Mouse (Mus musculus) cerebellum, postnatal 4 days (tissue): ENCODE results near the gene Mc1r.
A peak's percentile ranks its signal among the peaks of the same experiment; 100 is the strongest.
"Not testable (repeated sequence)": the region's sequence is repeated elsewhere in the genome, so short reads cannot be mapped to it uniquely, and the experiment has no call there.

ENCODE experiments used
- DNase-seq, 2 experiments: peaks; one replicate each; pipeline ENCODE4 v3.0.0; 2022; ENCODE audit warnings: low spot score in 2 of 2, mixed read lengths in 1 of 2

The Mc1r gene

DNA sequence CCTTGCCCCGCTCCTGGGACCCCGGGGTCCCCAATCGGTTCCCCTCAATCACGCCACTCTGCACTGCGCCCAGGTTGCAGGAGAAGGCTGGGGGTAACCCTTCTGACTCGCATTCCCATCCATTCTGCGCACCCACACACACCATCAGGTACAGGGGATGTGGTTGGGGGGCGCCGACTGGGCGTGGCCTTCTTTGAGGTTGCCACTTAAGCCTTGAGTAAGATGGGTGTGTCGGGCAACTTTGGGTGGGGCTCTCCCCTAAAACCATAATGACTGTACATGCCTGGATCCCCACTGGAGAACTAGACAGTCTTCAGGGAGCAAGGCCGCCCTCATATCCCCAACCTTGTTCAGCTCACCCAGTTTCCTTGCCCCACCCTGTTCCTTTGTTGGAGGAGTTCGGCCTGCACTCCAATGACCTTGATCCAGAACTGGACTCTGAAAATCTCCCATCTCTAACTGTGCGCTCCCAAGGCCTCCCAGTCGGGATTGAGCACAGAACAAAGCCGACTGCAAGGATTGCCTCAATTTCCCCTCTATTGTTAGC is 4.9 kb downstream of the Mc1r start:
- no peak for DNase-seq

GRCm38 (mm10) chr8:123412560-123413170 is 5.8 kb downstream of the Mc1r start:
- DNase-seq, result peak in 1 of 2 experiments; percentile 38

- no peak for DNase-seq
Measured at GRCm38 (mm10) chr8:123414255-123414654, 7.3 kb downstream of the Mc1r start.

- peak in 1 of 2 experiments; percentile 18 for DNase-seq
Measured at GRCm38 (mm10) chr8:123414997-123415696, 8.2 kb downstream of the Mc1r start.

DNA sequence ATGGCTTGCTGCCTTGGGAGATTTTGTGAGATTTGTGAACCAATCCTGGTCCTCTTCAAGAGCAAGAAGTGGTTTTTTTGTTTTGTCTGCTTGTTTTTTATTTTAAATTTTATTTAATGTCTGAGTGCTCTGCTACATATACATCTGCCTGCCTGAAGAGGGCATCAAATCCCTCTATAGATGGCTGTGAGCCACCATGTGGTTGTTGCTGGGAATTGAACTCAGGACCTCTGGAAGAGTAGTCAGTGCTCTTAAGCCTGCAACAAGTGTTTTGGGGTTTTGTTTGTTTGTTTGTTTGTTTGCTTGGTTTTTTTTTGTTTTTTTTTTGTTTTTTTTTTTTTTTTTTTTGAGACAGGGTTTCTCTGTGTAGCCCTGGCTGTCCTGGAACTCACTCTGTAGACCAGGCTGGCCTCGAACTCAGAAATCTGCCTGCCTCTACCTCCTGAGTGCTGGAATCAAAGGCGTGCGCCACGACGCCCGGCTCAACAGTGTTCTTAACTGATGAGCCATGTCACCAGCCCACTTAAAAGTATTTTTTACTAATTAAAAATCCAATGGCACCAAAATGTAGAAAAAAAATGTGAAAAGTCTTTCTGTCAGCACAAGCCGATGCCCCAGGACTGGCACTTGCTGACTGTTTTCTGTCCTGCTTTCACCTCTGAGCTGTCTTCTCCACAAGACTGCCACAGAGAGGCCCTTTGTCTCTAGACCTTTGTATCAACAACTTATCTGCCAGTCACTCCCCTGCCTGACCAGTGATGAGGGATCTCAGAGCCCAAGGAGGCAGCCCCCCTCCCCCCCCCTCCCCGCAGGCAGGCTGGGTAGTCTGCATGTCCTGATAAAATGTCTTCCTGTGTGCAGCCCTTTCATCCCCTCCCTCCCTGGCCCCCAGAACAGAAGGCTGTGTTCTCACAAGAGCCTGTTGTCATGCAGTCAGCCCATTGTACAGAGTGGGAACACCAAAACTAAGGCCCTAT is 9.3 kb downstream of the Mc1r start:
- DNase-seq, result no peak

DNA sequence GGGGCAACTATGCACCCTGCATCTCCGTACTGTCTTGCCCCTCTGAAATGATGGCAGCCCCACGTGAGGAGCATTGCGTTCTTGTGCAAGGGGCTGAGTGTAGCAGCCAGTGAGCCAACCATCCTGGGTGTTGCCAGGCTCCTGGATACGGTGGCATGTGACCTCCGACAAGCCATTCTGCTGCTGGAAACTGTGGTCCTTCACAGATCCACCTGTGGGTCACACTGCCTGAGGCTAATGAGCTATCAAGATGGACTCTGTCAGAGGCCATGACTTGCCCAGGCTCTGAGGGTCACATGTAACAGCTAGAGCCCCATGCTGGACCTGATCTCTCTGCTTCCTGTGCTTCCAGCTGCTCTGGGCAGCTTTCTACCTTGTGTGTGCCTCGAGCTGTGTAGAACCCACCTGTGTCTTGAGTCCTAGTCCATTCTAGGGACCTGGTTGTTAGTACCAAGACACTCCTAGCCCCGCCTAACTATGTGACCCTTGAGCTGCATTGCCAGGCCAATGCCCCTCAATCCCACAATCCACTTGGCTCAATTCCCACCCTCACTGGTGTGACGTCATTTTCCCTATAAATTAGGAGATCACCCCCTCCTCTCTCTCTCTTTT is 10.1 kb downstream of the Mc1r start:
- no peak for DNase-seq

DNA sequence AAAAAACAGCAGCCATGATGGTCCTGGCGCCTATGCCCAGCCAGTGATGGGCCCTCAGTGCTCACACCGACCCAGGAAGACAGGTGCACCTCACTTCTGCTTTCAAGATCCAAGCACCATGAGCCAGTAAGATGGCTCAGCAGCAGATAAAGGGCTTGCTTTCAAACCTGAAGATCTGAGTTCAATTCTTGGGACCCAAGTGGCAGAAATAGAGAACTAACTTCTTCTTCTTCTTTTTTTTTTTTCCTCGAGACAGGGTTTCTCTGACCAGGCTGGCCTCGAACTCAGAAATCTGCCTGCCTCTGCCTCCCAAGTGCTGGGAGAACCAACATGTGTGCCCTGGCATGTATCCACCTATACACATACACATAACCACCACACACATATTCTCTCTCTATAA is 12.8 kb downstream of the Mc1r start:
- DNase-seq, result no peak

- DNase-seq, result no peak
Measured at GRCm38 (mm10) chr8:123420525-123421281, 13.8 kb downstream of the Mc1r start.

GRCm38 (mm10) chr8:123421325-123421724 is 14.4 kb downstream of the Mc1r start:
- DNase-seq, result no peak

DNA sequence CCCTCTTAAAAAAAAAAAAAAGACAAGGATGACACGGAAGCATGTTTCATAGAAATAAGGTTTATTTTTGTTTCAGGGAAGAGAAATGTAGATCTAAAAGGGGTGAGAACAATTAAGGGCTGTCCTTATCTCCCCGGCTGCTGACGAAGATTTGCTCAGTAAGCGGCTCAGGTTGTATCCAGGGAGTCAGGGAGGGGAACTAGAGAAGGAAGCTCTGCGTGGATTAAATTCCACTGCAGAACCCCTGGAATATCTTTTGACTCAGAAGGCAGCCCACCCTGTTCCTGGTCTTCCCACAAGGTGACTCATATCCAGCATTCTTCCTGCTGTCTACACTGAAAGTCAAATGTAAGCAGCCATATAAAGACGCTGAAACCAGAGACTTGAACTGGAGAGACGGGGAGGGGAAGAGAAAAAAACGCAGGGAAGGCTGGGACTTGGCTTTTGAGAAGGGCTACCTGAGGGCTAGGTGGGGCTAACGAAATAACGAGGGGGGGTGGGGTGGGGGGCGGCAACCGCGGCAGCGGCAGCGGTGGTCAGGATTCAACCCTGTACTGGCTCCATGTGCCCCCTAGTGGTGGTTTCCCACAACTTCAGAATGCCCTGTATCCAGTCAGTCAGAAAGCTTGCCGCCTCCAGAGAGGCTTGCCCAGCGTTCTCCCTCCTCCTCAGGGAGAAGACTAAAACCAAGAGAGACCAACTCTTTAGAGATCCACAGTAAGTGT is 15.3 kb downstream of the Mc1r start:
- peak; percentile 48 to 75 for DNase-seq

DNA sequence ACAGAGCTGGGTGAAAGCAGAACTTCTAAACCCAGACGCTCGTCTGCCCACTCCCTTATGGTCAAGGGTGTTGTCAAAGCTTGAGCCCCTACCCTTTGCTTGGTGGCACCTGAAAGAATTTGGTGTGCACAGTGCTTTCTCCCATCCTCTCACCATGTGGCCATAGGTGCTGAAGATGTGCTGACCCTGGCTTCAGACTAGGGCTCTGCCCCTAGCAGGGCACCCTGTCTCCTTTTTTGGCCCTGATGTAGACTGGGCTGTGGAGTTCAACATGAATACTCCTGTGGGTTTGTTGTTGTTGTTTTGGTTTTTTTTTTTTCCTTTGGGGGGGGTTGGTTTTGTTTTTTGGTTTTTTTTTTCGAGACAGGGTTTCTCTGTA is 15.9 kb downstream of the Mc1r start:
- DNase-seq, result no peak

DNA sequence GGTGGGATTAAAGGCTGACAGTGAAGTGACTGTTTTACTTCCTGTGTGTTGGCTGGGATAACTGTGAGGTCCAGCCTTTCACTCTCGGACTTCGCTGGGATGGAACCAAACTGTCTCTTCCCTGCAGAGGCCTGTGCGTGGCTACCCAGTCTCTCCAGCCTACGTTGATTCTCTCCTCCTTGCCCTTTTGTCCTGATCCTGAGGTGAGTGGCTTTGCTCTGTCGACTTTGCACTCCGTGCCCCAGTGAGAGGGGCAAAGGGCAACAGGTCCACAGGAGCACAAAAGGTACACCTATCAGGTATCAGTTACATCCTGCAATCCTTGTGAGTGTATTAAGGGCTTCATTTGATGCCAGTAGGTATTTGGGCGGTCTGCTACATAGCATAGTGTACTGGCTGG is 16.5 kb downstream of the Mc1r start, which contains the start of gene Def8:
Def8 (plus strand) TSS at position 87 of the 400 bp plus-strand sequence.
- DNase-seq, result no peak

GRCm38 (mm10) chr8:123426511-123427509 is 19.9 kb downstream of the Mc1r start:
- no peak for DNase-seq

DNA sequence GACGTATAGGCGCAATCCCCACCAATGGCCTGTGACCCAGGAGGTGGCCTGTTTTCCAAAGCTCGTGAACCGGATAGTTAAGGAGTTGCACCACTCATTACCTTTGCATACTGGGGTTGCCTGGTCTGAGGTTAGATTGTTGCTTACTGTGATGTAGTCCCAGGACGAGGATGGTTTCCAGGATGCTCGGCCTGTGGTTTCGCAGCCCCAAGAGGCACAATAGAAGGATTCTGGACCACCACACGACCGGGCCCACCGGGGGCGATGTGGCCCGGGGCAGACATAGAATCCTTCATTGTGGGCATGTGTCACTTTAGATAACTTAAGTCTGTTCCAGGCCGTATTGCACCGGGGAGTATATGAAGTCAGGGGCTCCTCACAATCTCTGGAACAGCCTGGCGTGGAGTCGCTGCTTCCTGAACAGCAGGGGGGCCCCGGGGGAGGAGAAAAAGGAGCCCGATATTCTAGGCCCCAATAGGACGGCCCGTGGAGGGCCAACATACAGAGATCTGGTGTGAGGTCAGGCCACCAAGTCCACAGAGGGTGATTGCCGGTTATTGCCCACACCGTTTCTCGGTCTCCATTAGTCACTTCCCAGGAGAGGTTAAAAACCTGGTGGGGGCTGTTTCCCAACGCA is 20.9 kb downstream of the Mc1r start:
- DNase-seq, result no peak

DNA sequence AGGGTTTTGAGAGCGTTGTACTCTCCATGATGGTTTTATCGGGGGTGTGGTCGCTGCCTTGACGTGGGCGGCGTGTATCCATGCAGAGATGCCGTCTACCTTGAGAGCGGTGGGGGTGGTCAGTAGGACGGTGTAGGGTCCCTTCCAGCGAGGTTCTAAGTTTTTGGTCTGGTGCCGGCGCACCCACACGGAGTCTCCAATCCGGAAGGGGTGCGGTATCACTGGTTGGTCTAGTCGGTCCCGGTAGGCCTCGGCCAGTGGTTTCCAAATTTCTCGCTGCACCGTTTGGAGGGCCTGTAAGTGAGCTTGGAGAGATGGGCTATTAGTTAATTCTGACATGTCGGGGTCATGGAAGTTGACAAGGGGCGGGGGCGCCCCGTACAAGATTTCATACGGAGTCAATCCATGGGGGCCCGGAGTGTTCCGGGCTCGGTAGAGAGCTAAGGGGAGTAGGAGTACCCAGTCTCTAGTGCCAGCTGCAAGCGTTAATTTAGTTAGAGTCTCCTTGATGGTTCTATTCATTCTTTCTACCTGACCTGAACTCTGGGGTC is 21.5 kb downstream of the Mc1r start:
- DNase-seq, result no peak

GRCm38 (mm10) chr8:123428939-123429721 is 22.2 kb downstream of the Mc1r start:
- DNase-seq, result no peak

- DNase-seq, result not testable (repeated sequence)
Measured at GRCm38 (mm10) chr8:123429722-123430013, 22.8 kb downstream of the Mc1r start.
